Mouse (Mus musculus) kidney, adult 2 months (tissue): Measurements from ENCODE around the gene Iqschfp.

Experiments
- CTCF ChIP-seq: fragments of 200-500 bp; conservative IDR thresholded peaks from 2 replicates; pipeline ENCODE4 v1.5.1; 2011; ENCODE audit warnings: low read depth, mild to moderate bottlenecking, control low read depth, low read length, moderate library complexity, mixed read lengths; ENCODE audit not compliant: insufficient read depth, insufficient read length
- POLR2A ChIP-seq: fragments of 200-500 bp; IDR thresholded peaks from one replicate; pipeline ENCODE4 v1.6.1; 2011; ENCODE audit warnings: low read depth, low read length, control low read depth

- no peak for TF ChIP-seq CTCF
- no peak for TF ChIP-seq POLR2A
Observed at GRCm38 (mm10) chr3:68296752-68297151, 404.7 kb downstream of the Iqschfp start.
